Mouse (Mus musculus) forebrain, postnatal 0 days (tissue): ENCODE data around the gene Cby3. TPM values are rescaled to one million over a fixed set of nuclear protein-coding genes. Genes with fewer than 3 reads are reported as not detected.
A peak's percentile ranks its signal among the peaks of the same experiment; 100 is the strongest.
"Not testable (repeated sequence)": the region's sequence is repeated elsewhere in the genome, so short reads cannot be mapped to it uniquely, and the experiment has no call there.

Experiments
- ATAC-seq: fragments of 200-750 bp; cut with Nextera tagmentation; 2 replicates; pipeline ENCODE4 v1.8.0; 2017; ENCODE audit warnings: mild to moderate bottlenecking, moderate library complexity
- DNase-seq: peaks from one replicate; pipeline ENCODE4 v3.0.0-alpha.2; 2015
- H3K27ac ChIP-seq: fragments of 300-500 bp; sonication (generic); 2 replicates; pipeline ENCODE4 v1.5.1; 2014; ENCODE audit warnings: low read depth, mild to moderate bottlenecking, antibody characterized with exemption, low read length, moderate library complexity, mixed read lengths
- H3K27me3 ChIP-seq: fragments of 300-500 bp; sonication (generic); 2 replicates; pipeline ENCODE4 v1.6.1; 2014; ENCODE audit warnings: mild to moderate bottlenecking, low read length, mixed read lengths; ENCODE audit not compliant: insufficient read depth
- H3K36me3 ChIP-seq: fragments of 300-500 bp; sonication (generic); 2 replicates; pipeline ENCODE4 v1.6.1; 2014; ENCODE audit warnings: mild to moderate bottlenecking, moderate library complexity; ENCODE audit not compliant: insufficient read depth
- H3K4me1 ChIP-seq: fragments of 300-500 bp; sonication (generic); 2 replicates; pipeline ENCODE4 v1.6.1; 2014; ENCODE audit warnings: antibody characterized with exemption; ENCODE audit not compliant: insufficient read depth
- H3K4me2 ChIP-seq: fragments of 300-500 bp; sonication (generic); 2 replicates; pipeline ENCODE4 v1.6.1; 2014; ENCODE audit warnings: low read depth, mild to moderate bottlenecking, moderate library complexity
- H3K4me3 ChIP-seq: fragments of 300-500 bp; sonication (generic); 2 replicates; pipeline ENCODE4 v1.5.1; 2014; ENCODE audit warnings: low read depth, low read length, mixed read lengths
- H3K9ac ChIP-seq: fragments of 300-500 bp; sonication (generic); 2 replicates; pipeline ENCODE4 v1.6.1; 2014; ENCODE audit warnings: mild to moderate bottlenecking
- H3K9me3 ChIP-seq: fragments of 300-500 bp; sonication (generic); 2 replicates; pipeline ENCODE4 v1.6.1; 2016; ENCODE audit warnings: low read length
- CTCF ChIP-seq: sonication (generic); IDR thresholded peaks from 2 replicates; pipeline ENCODE4 v1.5.1; 2016; ENCODE audit warnings: antibody characterized with exemption, control low read depth, low read depth
- WGBS: fragments of 180-500 bp; shearing (Covaris S2); extraction: QIAGEN DNeasy Blood & Tissue Kit; methylation state at CpG from one replicate; pipeline ENCODE4 v1.1.7; 2014; 5-methylcytosine and 5-hydroxymethylcytosine counted together
- polyA plus RNA-seq: library from polyadenylated mRNA; unstranded; fragments of >200 nt; fragmentation: Nextera tagmentation; extraction: Ambion mirVana; gene quantifications from 2 replicates; pipeline ENCODE4 v1.2.1, GENCODE M21; 2015
- total RNA-seq: library from RNA; depleted of rRNA; stranded (reverse); fragments of >200 nt; gene quantifications from 2 replicates; pipeline ENCODE4 v1.2.3, GENCODE M21; 2014; rRNA removed

Cby3 gene
- total RNA-seq (0.38 TPM in 1 of 2 replicates, not detected in the other), polyA plus RNA-seq (0.64 and 1.2 TPM in 2 replicates)

DNA sequence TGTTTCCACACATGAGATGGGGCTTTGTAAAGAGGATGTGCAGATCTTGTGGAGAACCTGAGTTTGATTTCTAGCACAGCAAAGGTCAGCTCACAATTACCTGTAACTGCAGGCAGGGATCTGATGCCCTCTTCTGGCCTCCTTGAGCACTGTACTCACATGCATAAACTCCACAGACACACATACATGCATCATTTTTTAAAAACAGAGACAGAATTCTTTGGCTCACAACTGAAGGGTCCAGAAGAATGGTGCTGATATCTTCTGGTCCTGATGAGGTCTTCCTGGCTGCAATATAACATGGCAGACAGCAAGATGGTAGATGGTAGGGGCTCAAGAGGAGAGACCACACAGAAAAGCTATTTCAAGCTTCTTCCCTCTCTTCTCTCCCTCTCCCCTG is at the start of gene Cby3:
Gene Cby3, plus strand, starts transcription at position 301 of the 400 bp plus-strand sequence.
- Histone ChIP-seq H3K4me2 (no peak within 1 kb of the TSS), H3K27ac (no peak within 1 kb of the TSS), H3K9me3 (no peaks in the 10 kb centered on the region), H3K4me1 (no peaks in the 10 kb centered on the region), H3K36me3 (no peaks in the 10 kb centered on the region), H3K27me3 (no peaks in the 10 kb centered on the region), H3K4me3 (no peak within 1 kb of the TSS), H3K9ac (no peak within 1 kb of the TSS)
- no peak for ATAC-seq
- no peak for DNase-seq
- no peak for TF ChIP-seq CTCF

DNA sequence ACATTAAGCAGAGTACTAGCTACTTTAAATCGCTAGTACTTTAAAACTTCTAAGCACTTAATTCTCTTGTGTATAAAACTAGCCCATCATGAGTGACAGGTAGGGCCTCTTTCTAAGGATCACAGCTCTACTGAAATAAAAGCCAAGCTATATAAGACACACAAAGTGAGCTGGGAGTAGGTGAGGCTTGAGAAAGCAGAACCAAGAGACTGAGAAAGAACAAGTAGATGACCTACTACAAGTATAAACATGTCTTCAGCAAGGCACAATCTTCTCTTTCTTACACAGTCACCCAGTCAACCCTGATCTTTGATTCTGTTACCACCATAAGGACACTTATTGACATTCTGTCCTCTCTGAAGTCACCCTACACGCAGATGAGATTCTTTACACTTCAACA is 41.5 kb upstream of the Cby3 start:
- no peak overlapping the region for H3K4me2 ChIP-seq
- no peak for ATAC-seq
- WGBS, result 83% methylated on average over 2 of the region's 2 CpGs
- peaks cover 22% of the 10 kb centered on the region for H3K36me3 ChIP-seq
- no peaks in the 10 kb centered on the region for H3K27me3 ChIP-seq
- no peak overlapping the region for H3K9ac ChIP-seq
- H3K27ac ChIP-seq, result no peak overlapping the region
- no peak for DNase-seq
- H3K9me3 ChIP-seq, result no peaks in the 10 kb centered on the region
- no peak overlapping the region for H3K4me3 ChIP-seq
- no peak for TF ChIP-seq CTCF
- no peaks in the 10 kb centered on the region for H3K4me1 ChIP-seq

DNA sequence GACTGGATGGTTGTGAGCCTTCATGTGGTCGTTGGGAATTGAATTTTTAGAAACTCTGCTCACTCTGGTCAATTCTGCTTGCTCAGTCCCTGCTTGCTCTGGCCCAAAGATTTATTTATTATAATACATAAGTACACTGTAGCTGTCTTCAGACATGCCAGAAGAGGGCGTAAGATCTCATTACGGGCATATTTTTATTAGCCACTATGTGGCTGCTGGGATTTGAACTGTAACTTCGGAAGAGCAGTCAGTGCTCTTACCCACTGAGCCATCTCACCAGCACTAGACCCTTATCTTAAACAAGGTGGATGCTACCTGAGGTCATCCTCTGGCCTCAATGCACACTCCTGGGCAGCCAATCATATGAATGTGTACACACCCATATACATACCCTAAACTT is 34.9 kb upstream of the Cby3 start:
- H3K36me3 ChIP-seq, H3K4me3 ChIP-seq, H3K27me3 ChIP-seq, H3K9ac ChIP-seq, H3K27ac ChIP-seq, ATAC-seq, H3K4me2 ChIP-seq, DNase-seq, H3K9me3 ChIP-seq: not testable (repeated sequence)
- WGBS, result 88% methylated on average over 4 of the region's 4 CpGs
- H3K4me1 ChIP-seq, result peaks cover 10% of the 10 kb centered on the region

DNA sequence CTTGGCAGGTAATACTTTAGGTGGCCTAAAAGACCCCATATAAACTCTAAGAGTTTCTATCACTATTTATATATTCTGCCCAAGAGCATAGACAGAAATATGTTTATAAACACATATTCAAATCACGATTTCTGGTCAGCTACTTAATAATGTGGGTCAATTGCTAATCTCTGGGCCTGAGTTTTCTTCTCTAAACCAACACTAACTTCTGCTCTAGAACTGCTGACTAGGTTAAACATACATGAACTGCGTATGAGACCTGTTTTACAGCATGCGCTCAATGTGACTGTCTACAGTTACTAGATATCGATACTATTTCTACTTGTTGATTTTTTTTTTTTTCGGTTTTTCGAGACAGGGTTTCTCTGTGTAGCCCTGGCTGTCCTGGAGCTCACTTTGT is 33.0 kb upstream of the Cby3 start:
- Histone ChIP-seq H3K27me3 (no peaks in the 10 kb centered on the region), H3K4me2 (no peak overlapping the region), H3K36me3 (0 out of 2 replicates have a peak, but pooled peaks cover 3% of the 10 kb centered on the region), H3K4me1 (peaks cover 14% of the 10 kb centered on the region), H3K9me3 (no peaks in the 10 kb centered on the region), H3K9ac (no peak overlapping the region), H3K27ac (no peak overlapping the region), H3K4me3 (no peak overlapping the region)
- DNase-seq, result no peak
- no peak for ATAC-seq
- no peak for TF ChIP-seq CTCF
- WGBS, result 95% methylated on average over 6 of the region's 6 CpGs

DNA sequence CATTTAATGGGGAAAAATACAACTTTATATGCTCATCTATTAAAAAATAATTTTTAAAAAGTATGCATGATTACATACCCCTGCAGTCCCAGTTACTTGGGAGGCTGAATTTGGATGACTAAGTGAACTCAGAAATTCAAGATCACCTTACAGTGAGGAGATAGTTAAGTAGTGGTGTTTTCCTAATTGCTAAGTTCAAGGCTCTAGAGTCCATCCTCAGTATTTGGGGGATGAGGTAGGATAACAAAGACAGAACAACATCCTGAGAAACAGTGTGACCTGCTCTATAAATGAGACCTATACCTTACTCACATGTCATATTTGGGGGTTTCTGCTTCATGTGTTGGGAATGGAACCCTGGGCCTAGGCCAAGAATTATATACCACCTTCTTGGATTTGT is 31.9 kb upstream of the Cby3 start:
- H3K9me3 ChIP-seq, result no peaks in the 10 kb centered on the region
- H3K4me3 ChIP-seq, result no peak overlapping the region
- peaks cover 20% of the 10 kb centered on the region for H3K4me1 ChIP-seq
- ATAC-seq, result no peak
- H3K27me3 ChIP-seq, result no peaks in the 10 kb centered on the region
- H3K4me2 ChIP-seq, result no peak overlapping the region
- no peak for DNase-seq
- no peak overlapping the region for H3K9ac ChIP-seq
- H3K36me3 ChIP-seq, result 0 out of 2 replicates have a peak, but pooled peaks cover 3% of the 10 kb centered on the region
- TF ChIP-seq CTCF, result no peak
- no peak overlapping the region for H3K27ac ChIP-seq

DNA sequence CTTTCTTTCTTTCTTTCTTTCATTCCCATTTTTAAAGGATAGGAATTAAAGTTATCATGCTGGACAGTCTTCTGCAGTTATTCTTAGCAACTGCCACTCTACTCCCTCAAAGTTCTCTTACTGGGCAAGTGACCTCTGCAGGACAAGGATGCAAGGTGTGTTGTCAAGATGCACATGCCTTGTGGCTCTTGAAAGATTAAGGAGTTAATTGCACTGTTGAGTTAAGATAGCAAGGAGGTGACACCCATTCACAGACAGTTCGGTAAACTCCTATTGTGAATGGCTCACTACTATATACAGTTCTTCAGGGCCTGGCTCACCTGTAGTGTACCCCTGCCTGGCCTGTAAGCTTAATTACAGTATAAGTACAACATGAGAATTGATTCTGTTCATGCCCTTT is 30.4 kb upstream of the Cby3 start:
- WGBS, result 29% methylated on average over 1 of the region's 1 CpGs
- Histone ChIP-seq H3K4me3 (0 out of 2 replicates have a peak overlapping the region, but pooled peaks have one; percentile 94), H3K9me3 (no peaks in the 10 kb centered on the region), H3K36me3 (0 out of 2 replicates have a peak, but pooled peaks cover 3% of the 10 kb centered on the region), H3K9ac (peak overlapping the region; percentile 99; the same call in 1 of the 2 replicates), H3K27me3 (no peaks in the 10 kb centered on the region), H3K4me1 (peaks cover 20% of the 10 kb centered on the region), H3K27ac (no peak overlapping the region), H3K4me2 (peak overlapping the region; percentile 78)
- ATAC-seq (no peak), DNase-seq (no peak)
- no peak for TF ChIP-seq CTCF

DNA sequence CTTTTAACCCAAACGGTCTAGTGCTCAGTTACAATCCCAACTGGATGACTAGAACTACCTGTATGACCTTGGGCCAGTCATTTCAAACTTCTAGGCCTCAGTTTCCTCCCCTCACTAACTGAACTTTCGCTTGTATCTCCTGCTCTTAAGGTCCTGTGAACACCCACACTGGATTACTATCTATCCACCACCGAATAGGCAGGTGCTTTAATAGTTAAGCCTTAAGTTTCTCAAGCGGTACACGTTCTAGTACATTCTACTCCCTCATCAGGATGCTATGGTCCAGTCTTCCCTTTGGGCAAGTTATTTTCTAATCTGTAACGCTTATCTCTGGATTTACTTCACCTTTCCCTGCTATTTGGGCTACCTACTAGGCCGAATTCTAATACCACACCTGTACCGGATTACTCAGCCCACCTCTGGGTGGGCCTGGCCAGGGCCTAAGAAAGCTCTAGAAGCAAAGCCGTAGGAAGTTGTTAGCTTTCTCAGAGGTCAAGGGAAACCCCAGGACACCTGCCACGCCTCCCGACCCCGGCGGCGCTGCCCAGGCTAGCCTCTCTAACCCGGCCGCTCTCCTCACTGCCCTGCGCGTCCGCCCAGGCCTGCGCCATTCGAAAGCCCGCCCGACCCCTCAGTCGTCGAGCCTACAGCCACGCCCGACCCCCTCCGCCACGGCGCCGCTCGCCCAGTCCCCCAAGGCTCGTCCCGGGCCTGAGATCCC is 29.4 kb upstream of the Cby3 start:
- WGBS, result 2% methylated on average over 34 of the region's 34 CpGs
- DNase-seq (peak; percentile 33), ATAC-seq (peak; percentile 44)

More for the DNA sequence above, 29.4 kb upstream of the Cby3 start:
- Histone ChIP-seq H3K9me3 (no peaks in the 10 kb centered on the region), H3K27me3 (no peaks in the 10 kb centered on the region), H3K4me3 (peak overlapping the region; percentile 94), H3K27ac (peak overlapping the region; percentile 95), H3K36me3 (0 out of 2 replicates have a peak, but pooled peaks cover 2% of the 10 kb centered on the region), H3K4me2 (peak overlapping the region; percentile 78), H3K4me1 (peaks cover 20% of the 10 kb centered on the region), H3K9ac (peak overlapping the region; percentile 99)
- TF ChIP-seq CTCF, result no peak
